Mouse (Mus musculus): Measurements from ENCODE around the gene Ldhd.

Ldhd gene

GRCm38 (mm10) chr8:111627923-111628322, 2.3 kb downstream of the Ldhd start:
- no peak for DNase-seq (ENCODE audit: low read depth, low spot score)

- no peak for DNase-seq (ENCODE audit: low read depth, low spot score)
Measured at GRCm38 (mm10) chr8:111626933-111627332, 3.2 kb downstream of the Ldhd start.

- no peak for DNase-seq (ENCODE audit: low read depth, low spot score)
Measured at GRCm38 (mm10) chr8:111626528-111626820, 3.7 kb downstream of the Ldhd start.

GRCm38 (mm10) chr8:111625694-111626527, 4.3 kb downstream of the Ldhd start:
- DNase-seq (ENCODE audit: low read depth, low spot score) = peak; percentile 59

- no peak for DNase-seq (ENCODE audit: low read depth, low spot score)
Measured at GRCm38 (mm10) chr8:111624853-111625221, 5.3 kb downstream of the Ldhd start.

- no peak for DNase-seq (ENCODE audit: low read depth, low spot score)
Measured at GRCm38 (mm10) chr8:111624081-111624852, 5.9 kb downstream of the Ldhd start.

GRCm38 (mm10) chr8:111622553-111622952, 7.6 kb downstream of the Ldhd start:
- DNase-seq (ENCODE audit: low read depth, low spot score) = no peak

GRCm38 (mm10) chr8:111622104-111622503, 8.1 kb downstream of the Ldhd start:
- no peak for DNase-seq (ENCODE audit: low read depth, low spot score)

- DNase-seq (ENCODE audit: low read depth, low spot score) = no peak
Measured at GRCm38 (mm10) chr8:111619936-111620335, 10.2 kb downstream of the Ldhd start.

GRCm38 (mm10) chr8:111618273-111618672, 11.9 kb downstream of the Ldhd start:
- no peak for DNase-seq (ENCODE audit: low read depth, low spot score)

GRCm38 (mm10) chr8:111617812-111618211, 12.4 kb downstream of the Ldhd start:
- no peak for DNase-seq (ENCODE audit: low read depth, low spot score)

- DNase-seq (ENCODE audit: low read depth, low spot score) = no peak
Measured at GRCm38 (mm10) chr8:111614786-111615701, 15.1 kb downstream of the Ldhd start.

GRCm38 (mm10) chr8:111613181-111613580, 17.0 kb downstream of the Ldhd start:
- DNase-seq (ENCODE audit: low read depth, low spot score) = no peak

GRCm38 (mm10) chr8:111607414-111607813, 22.8 kb downstream of the Ldhd start:
- no peak for DNase-seq (ENCODE audit: low read depth, low spot score)

- DNase-seq (ENCODE audit: low read depth, low spot score) = no peak
Measured at GRCm38 (mm10) chr8:111606961-111607360, 23.2 kb downstream of the Ldhd start.

- no peak for DNase-seq (ENCODE audit: low read depth, low spot score)
Measured at GRCm38 (mm10) chr8:111604986-111605385, 25.2 kb downstream of the Ldhd start.

- no peak for DNase-seq (ENCODE audit: low read depth, low spot score)
Measured at GRCm38 (mm10) chr8:111602050-111602449, 28.1 kb downstream of the Ldhd start.

GRCm38 (mm10) chr8:111599707-111600444, 30.3 kb downstream of the Ldhd start:
- no peak for DNase-seq (ENCODE audit: low read depth, low spot score)

- DNase-seq (ENCODE audit: low read depth, low spot score) = peak; percentile 37
Measured at GRCm38 (mm10) chr8:111597310-111597709, 32.9 kb downstream of the Ldhd start.

- no peak for DNase-seq (ENCODE audit: low read depth, low spot score)
Measured at GRCm38 (mm10) chr8:111596485-111596821, 33.7 kb downstream of the Ldhd start.

GRCm38 (mm10) chr8:111595712-111596484, 34.3 kb downstream of the Ldhd start:
- DNase-seq (ENCODE audit: low read depth, low spot score) = no peak

Data from embryo, embryonic 11.5 days (tissue).